Mouse (Mus musculus): ENCODE data around the gene Kirrel2.
"Not testable (repeated sequence)": the region's sequence is repeated elsewhere in the genome, so short reads cannot be mapped to it uniquely, and the experiment has no call there.

Kirrel2 gene

DNA sequence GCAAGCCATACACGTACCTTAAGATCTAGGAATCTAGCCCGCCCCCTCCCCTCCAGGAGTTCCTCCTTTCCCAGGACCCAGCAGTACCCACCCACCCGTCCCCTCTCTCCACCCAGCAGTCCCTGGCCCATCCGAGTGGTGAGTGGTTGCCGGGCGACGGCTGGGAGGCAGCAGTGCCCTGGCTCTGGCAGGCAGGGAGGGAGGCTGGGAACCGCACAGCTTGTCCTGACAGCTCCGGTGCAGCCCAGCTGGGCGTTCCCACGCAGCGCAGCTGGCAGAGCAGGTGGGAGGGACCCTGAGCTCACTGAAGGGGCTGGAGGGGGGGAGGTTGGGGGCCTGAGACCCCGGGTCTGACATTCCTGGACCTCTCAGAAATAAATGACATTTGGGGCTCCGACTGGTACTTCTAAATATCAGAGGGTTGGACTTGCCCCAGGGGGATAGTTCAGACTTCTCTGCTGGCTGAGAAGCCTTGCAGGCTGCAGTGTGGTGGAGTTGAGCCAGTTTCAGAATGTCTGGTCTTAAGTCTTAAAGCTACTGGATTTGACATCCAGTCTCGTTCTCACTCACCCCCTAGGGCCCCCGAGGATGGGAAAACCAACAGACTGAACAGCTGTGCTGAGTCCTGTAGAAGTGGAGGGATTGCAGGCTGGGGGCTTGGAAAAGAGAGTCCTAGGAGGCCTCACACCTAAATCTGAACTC, at the start of gene Kirrel2, which contains the start of gene Nphs1:
Kirrel2 (minus strand) TSS at position 62 of the 702 bp plus-strand sequence.
Nphs1 (plus strand) TSS at position 687 of the 702 bp plus-strand sequence.
- DNase-seq: no peak

GRCm38 (mm10) chr7:30501159-30501558, 43.7 kb upstream of the Kirrel2 start:
- DNase-seq: not testable (repeated sequence)

- peak; percentile 49 to 78 for DNase-seq
These were observed 38.1 kb upstream of the Kirrel2 start for GRCm38 (mm10) chr7:30495506-30496042.

DNA sequence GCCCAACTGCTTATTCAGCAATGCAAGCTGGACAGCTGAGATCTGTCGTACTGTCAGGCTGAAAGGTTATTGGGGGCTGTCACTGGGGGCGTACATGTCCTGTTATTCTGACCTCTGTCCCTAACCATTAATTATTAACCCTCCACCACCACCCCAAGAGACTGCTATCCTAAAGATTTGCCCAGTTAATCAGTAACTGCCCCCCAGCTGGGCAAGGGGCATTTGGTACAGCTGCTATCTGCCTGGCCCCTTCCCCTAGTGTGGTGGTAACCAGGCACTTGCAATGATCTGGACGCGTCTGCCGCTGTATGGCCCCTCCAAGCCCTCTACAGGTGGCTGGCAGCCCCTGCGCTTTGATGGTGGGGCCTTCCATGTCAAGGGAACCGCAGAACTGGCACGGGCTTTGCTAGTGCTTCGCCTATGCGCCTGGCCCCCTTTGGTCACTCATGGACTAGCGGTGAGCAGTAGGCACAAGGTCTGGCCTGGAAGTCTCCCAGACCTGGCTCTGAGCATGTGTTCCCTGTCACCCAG, 36.0 kb upstream of the Kirrel2 start, which contains the start of gene Prodh2:
Prodh2 (plus strand) TSS at position 222 of the 531 bp plus-strand sequence.
- peak; percentile 61 to 84 for DNase-seq

GRCm38 (mm10) chr7:30492765-30493164, 35.3 kb upstream of the Kirrel2 start:
- DNase-seq: peak; percentile 88 to 94

GRCm38 (mm10) chr7:30490957-30491307, 33.4 kb upstream of the Kirrel2 start:
- no peak for DNase-seq

DNA sequence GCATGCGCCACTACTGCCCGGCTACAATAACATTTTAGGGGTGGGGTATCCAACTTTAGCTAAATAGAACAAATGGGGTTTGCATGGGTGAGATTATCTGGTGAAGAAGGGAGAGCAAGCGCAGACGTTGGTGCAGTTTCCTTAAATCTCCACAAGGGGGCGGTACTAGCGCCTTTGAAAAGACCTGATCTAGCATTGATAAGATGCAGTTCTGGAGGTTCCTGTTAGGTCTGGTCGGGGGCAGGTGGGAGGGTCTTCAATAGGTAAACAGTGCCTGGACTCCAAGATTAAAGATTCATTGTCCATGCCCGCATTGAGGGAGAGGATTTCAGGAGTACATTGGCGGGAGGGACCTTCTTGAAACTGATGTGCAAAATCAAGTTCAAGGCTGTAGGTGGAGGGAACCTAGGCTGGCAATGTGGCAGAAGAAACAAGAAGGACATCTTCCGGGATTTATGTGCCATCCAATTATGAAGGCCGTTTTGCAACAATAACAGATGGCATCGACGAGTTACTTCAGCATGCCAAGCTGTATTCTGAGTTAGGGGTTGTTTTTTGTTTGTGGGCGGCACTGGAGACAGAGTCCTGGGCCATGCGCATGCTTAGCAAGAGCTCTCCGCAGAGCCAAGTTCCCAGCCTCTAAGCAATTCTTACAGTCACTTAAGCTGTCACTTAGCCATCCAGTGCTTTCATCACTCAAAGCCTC, 32.9 kb upstream of the Kirrel2 start:
- DNase-seq: peak; percentile 44 to 47

DNA sequence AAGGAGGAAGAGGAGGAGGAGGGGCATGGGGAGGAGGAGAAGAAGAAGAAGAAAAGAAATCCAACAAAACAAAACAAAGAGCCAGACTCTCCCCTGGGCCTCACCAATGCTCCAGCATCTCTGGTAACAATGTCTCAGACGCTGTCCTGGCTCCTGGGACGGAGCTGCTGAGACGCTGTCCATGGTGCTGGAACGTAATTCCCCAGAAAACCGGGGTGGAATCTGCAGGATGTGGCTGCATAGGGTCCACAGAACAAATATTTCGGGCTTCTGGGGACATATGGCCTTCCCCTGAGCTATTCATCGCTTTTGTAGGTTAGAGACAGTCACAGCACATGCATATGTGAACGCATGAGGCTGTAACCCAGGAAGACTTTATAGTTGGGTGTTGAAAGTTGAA, 26.8 kb upstream of the Kirrel2 start:
- peak; percentile 30 to 48 for DNase-seq

DNA sequence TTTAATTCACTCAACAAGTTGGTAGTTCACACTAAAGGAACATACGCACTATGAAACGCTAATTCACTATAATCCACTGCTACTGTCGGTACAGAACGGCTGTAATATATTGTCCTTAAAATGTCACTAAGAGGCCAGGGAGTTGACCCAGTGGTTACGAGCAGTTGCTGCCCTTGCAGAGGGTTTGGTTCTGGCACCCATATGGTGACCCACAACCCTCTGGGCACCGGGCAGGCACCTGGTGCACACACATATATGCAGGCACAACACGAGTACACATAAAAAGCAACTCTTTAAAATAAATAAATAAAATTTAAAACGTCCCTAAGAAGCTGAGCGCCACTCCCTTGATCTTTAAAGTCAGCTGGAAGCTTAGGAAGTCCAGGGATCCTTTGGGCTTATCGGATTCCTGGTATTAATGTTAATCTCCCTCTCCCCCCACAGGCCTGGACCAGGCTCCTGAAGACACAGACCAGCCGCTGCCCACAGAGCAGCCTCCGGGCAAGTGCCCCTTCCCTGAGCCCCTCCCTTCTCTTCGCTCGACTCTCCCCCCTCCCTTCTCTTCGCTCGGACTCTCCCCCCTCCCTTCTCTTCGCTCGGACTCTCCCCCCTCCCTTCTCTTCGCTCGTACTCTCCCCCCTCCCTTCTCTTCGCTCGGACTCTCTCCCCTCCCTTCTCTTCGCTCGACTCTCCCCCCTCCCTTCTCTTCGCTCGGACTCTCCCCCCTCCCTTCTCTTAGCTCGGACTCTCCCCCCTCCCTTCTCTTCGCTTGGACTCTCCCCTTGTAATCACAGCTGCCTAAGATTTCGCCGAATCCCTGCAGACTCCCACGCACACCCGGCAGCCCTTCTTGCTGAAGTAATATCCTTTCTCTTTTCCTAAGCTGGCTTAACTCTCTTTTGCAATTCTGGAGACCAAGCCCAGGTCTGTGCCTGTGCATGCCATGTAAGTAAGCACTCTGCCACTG, 20.2 kb upstream of the Kirrel2 start:
- peak in 1 of 2 experiments; percentile 38 for DNase-seq

DNA sequence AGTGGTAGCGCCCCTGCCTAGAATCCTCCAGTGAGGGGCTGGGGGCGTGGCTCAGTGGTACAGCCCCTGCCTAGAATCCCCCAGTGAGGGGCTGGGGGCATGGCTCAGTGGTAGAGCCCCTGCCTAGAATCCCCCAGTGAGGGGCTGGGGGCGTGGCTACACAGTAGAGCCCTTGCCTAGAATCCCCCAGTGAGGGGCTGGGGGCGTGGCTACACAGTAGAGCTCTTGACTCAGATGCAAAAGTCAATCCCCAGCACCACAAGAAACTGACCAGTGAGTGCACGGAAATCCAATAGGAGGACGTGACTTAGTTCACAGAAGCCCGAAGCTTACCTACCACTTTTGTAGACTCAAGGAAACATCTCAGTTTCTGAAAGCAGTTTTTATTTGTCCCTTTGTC, 18.6 kb upstream of the Kirrel2 start:
- not testable (repeated sequence) for DNase-seq

- DNase-seq: no peak
These were observed 17.5 kb upstream of the Kirrel2 start for GRCm38 (mm10) chr7:30474999-30475398.

GRCm38 (mm10) chr7:30472411-30472810, 14.9 kb upstream of the Kirrel2 start:
- DNase-seq: peak; percentile 54 to 60

GRCm38 (mm10) chr7:30464816-30465300, 7.4 kb upstream of the Kirrel2 start:
- DNase-seq: no peak

DNA sequence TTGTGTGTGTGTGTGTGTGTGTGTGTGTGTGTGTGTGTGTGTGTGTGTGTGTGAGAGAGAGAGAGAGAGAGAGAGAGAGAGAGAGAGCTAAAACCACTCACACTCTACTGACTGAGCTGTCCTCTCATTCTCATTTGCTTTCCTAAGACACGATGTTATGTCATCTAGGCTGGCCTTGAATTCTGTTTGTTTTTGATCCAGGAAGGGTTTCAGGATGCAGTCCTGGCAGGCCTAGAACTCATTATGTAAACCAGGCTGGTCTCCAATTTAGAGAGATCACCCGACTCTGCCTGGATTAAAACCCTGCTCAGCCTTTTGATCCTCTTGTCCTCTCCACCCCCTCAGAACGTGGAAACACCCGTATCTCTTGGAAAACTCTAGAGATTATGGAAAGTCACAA, 6.5 kb upstream of the Kirrel2 start:
- DNase-seq: peak in 1 of 2 experiments; percentile 2

- peak in 1 of 2 experiments; percentile 14 for DNase-seq
These were observed 6.1 kb upstream of the Kirrel2 start for GRCm38 (mm10) chr7:30463568-30463967.

DNA sequence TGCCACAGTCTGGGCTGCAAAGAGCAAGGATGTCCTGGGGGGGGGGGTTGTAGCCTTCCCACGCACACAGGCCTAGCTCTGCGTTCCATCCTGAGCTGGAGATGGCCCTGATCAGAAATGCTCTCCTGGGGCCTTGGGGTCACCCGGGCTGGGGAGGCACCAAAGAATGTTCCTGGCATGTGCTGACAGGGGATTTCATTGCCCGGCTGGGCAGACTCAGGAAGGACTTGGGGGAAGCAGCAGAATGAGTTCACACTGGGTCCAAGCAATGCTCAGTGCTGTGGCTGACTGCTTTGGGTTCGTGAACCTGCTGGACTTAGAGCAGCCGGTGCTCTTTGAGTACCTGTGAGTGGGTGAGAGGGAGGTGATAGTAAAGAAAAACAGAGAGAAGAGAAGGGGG, 2.0 kb upstream of the Kirrel2 start:
- peak in 1 of 2 experiments; percentile 45 for DNase-seq

GRCm38 (mm10) chr7:30456911-30457628, 420 bp downstream of the Kirrel2 start:
- no peak for DNase-seq

- DNase-seq: no peak
These were observed 1.0 kb downstream of the Kirrel2 start for GRCm38 (mm10) chr7:30456487-30456886.

DNA sequence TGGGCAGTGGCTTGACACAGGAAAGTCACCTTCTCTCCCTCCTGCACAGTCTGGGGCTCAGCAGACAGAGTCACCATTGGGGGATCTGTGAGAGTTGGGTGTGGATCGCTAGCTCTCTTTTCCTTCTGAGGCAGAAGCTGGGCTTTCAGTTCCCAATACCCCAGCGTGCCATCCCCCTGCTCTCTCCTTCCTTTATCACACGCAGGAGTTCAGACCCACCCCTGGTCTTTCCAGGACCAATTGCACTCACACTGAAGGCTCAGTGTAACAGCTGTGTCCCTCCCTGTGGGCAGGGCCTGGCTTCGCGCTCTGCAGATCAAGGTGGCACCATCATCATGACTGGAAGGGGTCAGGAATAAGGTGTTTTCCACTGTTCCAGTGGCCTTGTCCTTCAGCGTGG, 3.2 kb downstream of the Kirrel2 start:
- DNase-seq: no peak

GRCm38 (mm10) chr7:30453766-30454165, 3.7 kb downstream of the Kirrel2 start:
- peak; percentile 75 to 81 for DNase-seq

DNA sequence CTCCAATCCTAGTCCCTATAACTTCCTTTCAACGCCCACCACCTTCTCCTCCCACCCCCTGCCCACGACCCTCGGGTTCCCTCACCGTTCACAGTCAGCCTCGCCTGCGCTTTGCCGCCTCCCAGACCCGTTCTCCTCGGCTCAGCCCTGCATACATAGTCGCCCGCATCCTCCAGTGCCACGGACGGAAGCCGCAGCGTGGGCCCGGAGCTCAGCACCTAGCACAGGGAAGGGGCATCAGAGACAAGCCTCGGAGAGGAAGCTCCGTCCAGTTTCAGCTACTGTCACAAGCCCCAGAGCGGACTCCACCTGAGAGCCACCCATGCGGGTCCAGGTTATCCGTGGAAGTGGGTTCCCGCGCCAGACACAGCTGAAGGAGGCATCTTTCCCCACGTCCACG, 4.2 kb downstream of the Kirrel2 start:
- no peak for DNase-seq

Measured in kidney, postnatal 25 days (tissue).